Mouse (Mus musculus) neural tube, embryonic 11.5 days (tissue): ENCODE measurements around the gene Canx. TPM values are rescaled to one million over a fixed set of nuclear protein-coding genes. Genes with fewer than 3 reads are reported as not detected.

Experiments used
- microRNA counts: library from miRNA; unstranded; fragments of <30 nt; microRNA quantifications from one replicate; lab custom pipeline; 2015
- microRNA-seq: library from miRNA; unstranded; fragments of <30 nt; microRNA quantifications from one replicate; pipeline ENCODE4, GENCODE M21; 2016
- polyA plus RNA-seq: library from polyadenylated mRNA; unstranded; fragments of >200 nt; fragmentation: Nextera tagmentation; extraction: Ambion mirVana; gene quantifications from 2 replicates; pipeline ENCODE4 v1.2.1, GENCODE M21; 2014

Gene Canx
- polyA plus RNA-seq, 1 experiment from 2014 or later = 240 TPM

MicroRNAs encoded within 50 kb of the gene (microRNA counts, 519-probe panel; counts per million panel counts)
- microRNA mmu-miR-804 (lab: Ali Mortazavi, UCI) = 4,356 counts per million, percentile 80 among the panel's probes with 10 or more counts

Small RNA genes lying within 50 kb of the gene (microRNA-seq; reads per million reads assigned to microRNA genes)
- not detected for gene Mir804

Other genes starting within 250 kb of the Canx start
- 33.1 and 34.7 TPM in 2 replicates for gene Tbc1d9b, start 194.3 kb downstream of the Canx start, polyA plus RNA-seq
- 23.7 and 24.9 TPM in 2 replicates for gene Mrnip, start 151.2 kb downstream of the Canx start, polyA plus RNA-seq
- gene Sqstm1, start 114.8 kb downstream of the Canx start, polyA plus RNA-seq = 185 and 210 TPM in 2 replicates
- 23.2 and 25.1 TPM in 2 replicates for gene Mgat4b, start 114.8 kb downstream of the Canx start, polyA plus RNA-seq
- gene Ltc4s, start 87.1 kb downstream of the Canx start, polyA plus RNA-seq = 0.64 and 1.2 TPM in 2 replicates
- 10.7 and 11.1 TPM in 2 replicates for gene Maml1, start 33.4 kb downstream of the Canx start, polyA plus RNA-seq
- not detected in 2 replicates for gene Cby3, start 28.8 kb upstream of the Canx start, polyA plus RNA-seq
- gene Hnrnph1, start 51.3 kb upstream of the Canx start, polyA plus RNA-seq = 840 and 876 TPM in 2 replicates
- gene Rufy1, start 105.5 kb upstream of the Canx start, polyA plus RNA-seq = 26.0 and 28.0 TPM in 2 replicates